Mouse (Mus musculus) gastrocnemius, adult 8-10 months (tissue): Measurements from ENCODE around the gene Tmem252. TPM values are rescaled to one million over a fixed set of nuclear protein-coding genes. Genes with fewer than 3 reads are reported as not detected.

Source experiments
- DNase-seq, 2 experiments: peaks; one replicate each; pipeline ENCODE4 v3.0.0; 2022; ENCODE audit warnings: low spot score in 2 of 2
- total RNA-seq, 4 experiments: library from RNA; stranded (reverse); gene quantifications; 2 replicates each; pipeline ENCODE4 v1.2.4; 2022

The Tmem252 gene
- total RNA-seq: under 1 TPM in 2 of 4 experiments, not detected in 2; 0.05 to 0.13 TPM

GRCm38 (mm10) chr19:24673762-24674161 lies at the start of gene Tmem252:
Tmem252 (plus strand) TSS chr19:24674008.
- DNase-seq: no peak

- no peak for DNase-seq
These were observed 45.8 kb upstream of the Tmem252 start for GRCm38 (mm10) chr19:24628049-24628448.

DNA sequence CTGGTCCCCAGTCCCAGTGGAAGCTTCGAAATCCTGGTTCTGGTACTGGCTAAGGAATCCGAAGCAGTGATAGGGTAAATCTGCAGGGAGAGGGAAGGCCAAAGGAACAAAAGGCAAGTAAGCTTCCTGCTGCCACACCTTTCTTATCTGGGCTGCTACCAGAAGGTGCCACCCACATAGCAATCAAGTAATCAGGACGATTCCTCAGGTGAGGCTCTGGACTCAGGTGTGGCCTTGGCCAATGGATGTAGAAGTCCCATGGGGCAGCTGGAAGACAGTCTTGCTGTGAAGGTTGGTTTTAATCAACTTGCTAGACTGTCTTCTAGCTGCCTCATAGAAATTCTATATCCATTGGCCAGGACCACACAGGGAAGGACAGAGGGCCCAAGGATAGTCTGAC lies 40.8 kb upstream of the Tmem252 start:
- DNase-seq: no peak

DNA sequence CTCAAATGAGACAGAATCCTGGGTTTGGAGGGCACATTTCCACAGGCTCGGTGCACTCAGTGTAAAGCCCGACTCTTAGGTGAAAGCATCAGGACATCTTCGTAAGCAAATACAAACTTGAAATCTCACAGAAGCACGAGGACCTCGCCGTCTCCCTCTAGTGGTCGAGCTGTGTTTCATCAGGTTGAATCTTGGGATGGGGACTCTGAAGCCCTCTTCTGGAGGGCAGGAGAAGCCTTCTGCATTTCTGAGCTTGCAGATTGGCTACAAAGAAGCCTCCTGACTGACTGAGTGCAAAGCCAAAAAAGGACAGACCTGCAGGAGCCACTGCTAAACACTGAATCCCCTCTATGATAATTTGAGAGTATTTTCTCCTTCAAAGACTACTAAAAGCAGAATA lies 39.2 kb upstream of the Tmem252 start:
- peak; percentile 5 to 24 for DNase-seq

DNA sequence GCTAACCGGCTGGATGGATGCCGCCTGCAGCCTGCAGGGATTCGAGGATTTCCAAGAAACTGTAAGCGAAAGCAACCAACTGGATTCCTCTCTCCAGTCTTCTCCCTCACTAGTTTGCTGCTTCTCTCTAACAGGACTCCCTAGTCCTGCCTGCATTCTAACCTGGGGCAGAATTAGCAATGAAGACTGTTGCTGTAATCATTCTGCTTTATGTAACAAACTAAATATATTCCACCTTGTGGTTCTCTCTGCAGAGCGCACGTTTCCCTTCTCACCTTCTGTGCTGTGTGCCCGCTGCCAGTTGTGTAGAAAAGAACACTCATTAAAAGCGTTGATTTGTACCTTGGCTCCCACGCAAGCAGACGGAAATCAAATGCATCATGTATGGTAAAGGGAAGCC lies 37.2 kb upstream of the Tmem252 start:
- DNase-seq: no peak

- DNase-seq: no peak
These were observed 35.8 kb upstream of the Tmem252 start for GRCm38 (mm10) chr19:24637988-24638387.

- no peak for DNase-seq
These were observed 32.8 kb upstream of the Tmem252 start for GRCm38 (mm10) chr19:24640982-24641381.

DNA sequence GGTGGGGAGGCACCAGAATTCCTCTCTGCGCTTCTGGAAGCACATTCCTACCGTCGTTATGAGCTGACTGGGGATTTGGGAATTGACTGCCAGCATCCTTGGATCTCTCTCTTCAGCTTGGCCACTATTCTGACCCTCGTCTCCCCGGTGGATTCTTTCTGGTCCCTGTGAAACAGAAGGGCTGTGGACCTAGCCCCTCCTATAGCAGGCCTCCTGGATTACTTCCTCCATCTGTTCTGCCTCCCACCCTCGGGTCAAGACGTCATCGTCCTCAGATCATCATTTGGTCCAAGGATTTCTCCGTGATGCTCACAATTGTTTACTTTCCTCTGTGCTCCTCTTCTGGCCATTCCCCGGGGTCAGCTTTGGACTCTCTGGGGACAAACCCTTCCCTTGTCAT lies 28.8 kb upstream of the Tmem252 start:
- DNase-seq: peak in 1 of 2 experiments; percentile 17

DNA sequence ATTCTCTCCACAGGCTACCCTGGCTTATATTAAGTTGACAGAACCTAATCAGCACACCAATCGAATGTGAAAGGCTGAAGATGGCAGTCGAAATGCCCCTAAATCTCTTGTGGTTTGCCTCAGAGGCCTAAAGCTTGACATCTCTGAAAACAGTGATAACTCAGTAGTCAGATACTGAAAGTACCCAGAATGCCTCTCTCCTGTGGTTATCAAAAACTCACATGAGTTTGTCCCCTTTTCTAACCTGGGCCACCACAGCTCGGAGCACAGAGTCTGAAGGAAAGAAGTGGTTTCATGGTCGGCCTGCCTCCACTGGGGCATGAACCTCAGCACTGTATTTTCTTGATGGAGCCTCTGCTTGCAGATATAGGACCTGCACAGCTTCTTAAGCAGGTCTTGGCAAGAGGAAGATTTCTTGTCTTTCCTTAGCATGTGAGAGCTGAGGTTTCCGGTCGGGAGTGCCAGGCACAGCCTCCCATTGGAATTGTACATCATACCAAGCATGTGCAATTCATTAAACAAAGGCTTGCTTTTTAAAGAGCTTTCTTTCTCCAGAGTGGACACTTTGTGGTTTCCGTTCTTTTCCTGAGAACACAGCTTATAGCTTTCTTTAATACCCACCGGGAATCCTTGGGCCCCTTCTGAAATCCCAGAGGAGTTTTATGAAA lies 27.5 kb upstream of the Tmem252 start:
- DNase-seq: no peak

DNA sequence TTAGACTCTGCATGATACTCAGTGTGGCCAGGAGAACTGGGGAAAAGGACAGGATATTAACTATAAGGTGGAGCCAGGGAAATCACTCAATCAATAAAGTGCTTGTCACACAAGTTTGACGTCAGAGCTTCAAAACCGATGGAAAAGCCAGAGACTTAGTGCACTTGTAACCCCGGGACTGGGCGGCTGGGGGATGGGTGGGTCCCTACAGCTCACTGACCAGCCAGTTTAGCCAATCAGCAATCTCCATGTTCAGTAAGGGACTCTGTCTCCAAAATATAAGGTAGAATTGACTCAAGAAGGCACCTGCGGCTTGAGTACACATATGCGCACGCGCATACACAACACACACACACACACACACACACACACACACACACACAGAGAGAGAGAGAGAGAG lies 25.8 kb upstream of the Tmem252 start:
- DNase-seq: no peak

DNA sequence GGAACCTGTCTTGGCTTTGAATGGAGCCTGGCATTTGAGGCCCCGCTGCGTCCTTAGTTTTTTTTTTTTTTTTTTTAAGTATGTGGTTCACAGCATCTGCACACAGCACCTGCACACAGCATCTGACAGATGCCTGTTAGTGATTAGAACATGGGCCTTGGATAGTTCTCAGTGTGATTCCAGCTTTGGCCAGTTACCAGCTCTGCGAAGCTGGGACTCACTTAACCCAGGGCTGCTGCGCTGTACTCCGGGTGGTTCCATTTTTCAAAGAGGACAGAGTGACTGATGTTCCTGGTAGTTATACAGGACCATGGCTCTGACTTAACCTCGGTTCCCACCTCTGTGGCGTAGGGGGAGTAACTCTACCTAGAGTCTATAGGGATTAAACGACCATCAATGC lies 23.4 kb upstream of the Tmem252 start:
- no peak for DNase-seq

DNA sequence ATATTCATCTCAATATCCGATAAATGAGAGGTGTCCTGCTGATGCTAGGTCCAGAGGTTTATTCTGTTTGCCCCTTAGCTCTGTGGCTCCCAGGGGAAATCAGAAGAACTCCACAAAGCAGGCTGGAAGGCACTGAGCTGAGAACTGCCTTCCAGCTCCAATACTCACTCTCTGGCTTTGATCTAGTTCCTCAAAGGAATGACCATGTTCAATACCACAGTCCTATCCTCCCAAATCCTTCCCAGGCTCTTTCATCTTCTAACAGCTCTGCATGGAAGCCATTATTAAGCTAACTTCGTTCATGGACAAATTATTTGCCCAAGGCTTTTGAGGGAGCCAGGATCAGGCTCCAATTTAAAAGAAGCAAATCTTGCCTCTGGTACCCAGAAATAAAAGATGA lies 22.2 kb upstream of the Tmem252 start:
- no peak for DNase-seq

DNA sequence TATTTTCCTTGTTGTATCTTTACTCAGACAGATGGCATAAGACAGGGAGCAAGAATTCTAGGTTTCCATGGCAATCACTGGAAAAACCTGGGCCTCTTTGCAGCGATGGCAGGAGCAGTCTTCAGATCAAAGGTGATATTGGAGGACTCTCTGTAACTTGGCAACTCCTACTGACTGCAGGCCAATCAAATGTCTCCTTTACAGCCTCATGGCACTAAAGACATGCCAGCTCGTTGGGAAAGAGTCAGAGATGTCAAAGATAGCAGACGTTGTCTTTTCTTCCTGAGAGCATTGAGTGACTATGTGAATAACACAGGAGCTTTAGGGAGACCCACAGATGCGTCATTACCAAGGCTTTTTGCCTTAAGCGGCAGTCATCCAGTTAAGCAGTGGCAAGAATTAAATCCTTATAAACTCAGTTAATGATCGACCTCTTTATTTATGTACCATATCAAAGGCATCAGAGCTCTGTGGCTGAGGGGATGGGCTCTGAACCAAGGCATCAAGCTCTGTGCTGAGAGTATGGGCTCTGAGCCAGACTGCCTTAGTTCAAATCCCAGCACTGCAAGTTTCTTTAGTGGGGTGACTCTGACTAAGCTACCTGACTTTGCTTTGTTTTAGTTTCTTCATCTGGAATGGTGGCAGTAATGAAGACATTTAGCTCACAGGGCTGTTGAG lies 21.3 kb upstream of the Tmem252 start:
- DNase-seq: no peak

GRCm38 (mm10) chr19:24653230-24653799 lies 20.5 kb upstream of the Tmem252 start:
- DNase-seq: no peak

- no peak for DNase-seq
These were observed 16.8 kb upstream of the Tmem252 start for GRCm38 (mm10) chr19:24656981-24657380.

- no peak for DNase-seq
These were observed 11.5 kb upstream of the Tmem252 start for GRCm38 (mm10) chr19:24662346-24662745.

DNA sequence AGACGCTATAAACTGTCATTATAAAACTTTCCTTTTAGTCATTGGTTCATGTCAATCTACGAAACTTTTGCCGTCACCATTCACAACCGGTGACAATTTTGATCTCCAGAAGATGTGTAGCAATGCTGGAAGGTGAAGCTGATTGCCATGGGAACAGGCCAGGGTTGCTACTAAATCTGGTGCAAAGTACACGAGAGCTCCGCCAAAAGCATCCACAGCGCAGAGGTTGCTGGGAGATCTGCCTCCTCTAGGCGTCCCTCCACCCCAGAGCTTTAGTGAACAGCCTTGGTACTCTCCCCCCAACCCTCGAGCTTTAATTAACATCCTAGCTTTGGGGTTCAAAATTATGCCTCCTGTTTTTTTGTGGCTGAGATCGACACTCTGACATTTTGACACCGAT lies 8.0 kb upstream of the Tmem252 start:
- DNase-seq: no peak

DNA sequence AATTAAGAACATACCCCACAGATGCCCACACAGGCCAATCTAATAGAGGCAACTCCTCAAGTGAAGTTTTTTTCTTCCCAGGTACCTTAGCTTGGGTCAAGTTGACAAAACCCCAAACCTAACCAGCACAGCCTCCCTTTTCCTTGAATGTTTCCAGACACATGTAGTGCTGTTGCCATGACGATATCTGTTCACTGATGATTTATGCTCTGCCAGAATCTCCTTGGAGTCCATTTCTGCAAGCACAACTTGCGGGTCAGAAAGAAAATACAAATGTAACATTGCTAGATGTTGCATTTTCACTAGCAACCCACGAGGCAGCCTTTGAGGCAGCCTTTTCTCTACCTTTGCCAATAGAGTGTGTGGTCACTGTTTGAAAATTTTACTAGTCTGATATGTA lies 6.3 kb upstream of the Tmem252 start:
- no peak for DNase-seq

- DNase-seq: no peak
These were observed 2.2 kb upstream of the Tmem252 start for GRCm38 (mm10) chr19:24671571-24671970.

DNA sequence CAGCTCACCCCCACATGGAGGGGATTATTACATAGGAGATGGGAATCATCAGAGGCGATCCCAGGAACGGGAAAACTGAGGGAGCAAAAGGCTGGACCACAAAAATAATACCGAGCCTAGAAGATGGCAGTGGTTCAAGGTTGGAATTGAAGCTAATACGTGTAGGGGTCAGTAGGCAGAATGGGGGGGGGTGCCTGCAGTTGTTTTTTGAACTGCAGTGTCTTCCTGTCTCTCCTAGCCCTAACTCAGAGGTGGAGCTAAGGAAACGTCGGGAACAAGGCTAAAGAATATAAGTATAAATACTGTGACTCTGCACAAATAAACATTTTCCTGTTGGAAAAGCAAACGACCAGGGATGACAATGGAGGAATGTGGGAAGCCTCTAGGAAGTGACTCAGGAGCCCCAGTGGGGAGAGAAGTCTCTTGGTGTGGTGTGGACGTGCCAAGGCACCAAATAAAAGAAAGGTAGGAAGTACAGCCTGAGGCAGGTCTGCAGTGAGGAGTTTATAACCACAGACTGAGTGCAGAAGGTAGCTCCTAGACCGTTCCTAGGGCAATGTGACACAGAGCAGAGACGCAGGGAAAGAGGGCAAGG lies 1.3 kb upstream of the Tmem252 start:
- DNase-seq: no peak

DNA sequence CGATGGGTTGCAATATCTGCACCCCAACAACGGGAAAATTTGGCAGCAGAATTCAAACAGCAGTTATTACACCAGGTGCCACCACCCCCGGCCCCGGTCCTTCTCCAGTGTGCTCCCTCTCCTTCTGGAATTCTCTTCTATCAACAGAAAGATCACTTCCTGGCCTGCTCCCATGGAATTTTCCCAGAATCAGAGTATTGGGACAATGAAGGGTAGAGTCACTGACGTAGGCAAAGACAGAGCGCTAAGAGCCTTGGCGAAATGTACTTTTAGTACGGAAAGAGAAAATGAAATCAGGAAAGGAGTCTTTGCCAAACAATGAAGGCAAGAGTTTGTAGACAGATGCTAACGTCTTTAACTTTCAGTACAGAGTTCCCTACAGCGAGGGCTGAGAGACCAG lies 477 bp upstream of the Tmem252 start:
- DNase-seq: no peak

DNA sequence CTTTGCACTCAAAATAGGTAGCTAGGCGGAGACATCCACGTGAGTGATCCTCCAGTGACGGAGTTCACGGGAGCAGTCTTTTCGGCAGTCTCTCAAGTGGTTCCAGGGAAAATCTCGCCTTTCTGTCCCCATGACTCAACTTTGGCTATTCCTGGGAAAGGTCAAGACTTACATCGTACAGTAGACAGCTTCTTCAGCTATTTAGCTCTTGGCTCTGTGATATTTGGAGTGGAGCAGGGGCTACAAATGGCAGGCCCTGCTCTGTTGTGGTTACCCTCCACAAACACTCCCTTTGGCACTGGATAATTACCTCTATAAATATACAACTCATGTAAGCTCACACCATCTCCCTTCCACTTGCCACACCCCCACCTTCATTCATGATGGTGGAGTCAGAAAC lies 2.6 kb downstream of the Tmem252 start:
- DNase-seq: no peak
